ENCODE assay signal across 19 mouse cellular contexts in the genomic region with DNA sequence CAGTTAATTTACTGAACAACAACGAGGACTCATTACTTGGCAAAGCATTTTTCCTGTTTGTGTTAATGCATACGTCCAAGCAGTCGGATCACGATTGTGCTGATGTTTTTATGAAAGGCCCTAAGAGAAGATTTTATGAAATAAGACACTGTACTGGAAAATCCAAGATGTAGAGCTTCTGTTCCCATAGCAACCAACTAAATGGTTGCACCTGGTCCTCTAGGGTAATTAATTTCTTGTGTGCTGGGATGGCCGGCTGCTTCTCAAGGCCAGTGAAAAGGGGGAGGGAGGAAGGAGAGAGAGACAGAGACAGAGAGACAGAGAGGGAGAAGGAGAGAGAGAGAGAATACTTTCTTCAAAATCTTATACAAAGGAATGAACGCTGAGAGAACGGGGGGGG.
DNase-seq lines count a peak whose midpoint lies in the region; ATAC-seq and TF ChIP-seq lines count a peak whose summit lies in the region.
"Had no signal": no experiment of that assay in that cellular context is flagged by ENCODE, and none has a peak within 500 bp of the region (broad histone marks: within the 10 kb centered on the region; RNA-seq: fewer than 3 reads in every experiment).

No protein-coding gene starts in this region.

- no peak for TF ChIP-seq CTCF in forebrain, postnatal 0 days (IDR thresholded peaks at IDR 0.05; ENCODE audit: low read depth)

- no peaks in the 10 kb centered on the region for H3K4me1 ChIP-seq in forebrain, postnatal 0 days (ENCODE audit: insufficient read depth)
- no peaks in the 10 kb centered on the region for H3K4me1 ChIP-seq in forebrain, embryonic 16.5 days (replicated peaks; ENCODE audit: control insufficient read depth, insufficient read depth, low read length)
- H3K4me1 ChIP-seq in embryonic facial prominence, embryonic 10.5 days: peaks cover 22% of the 10 kb centered on the region
- H3K4me1 ChIP-seq: heart, embryonic 12.5 days had no signal

- H3K4me2 ChIP-seq in forebrain, postnatal 0 days (ENCODE audit: low read depth): no peak overlapping the region
- no peak overlapping the region for H3K4me2 ChIP-seq in forebrain, embryonic 16.5 days (ENCODE audit: low read length)
- H3K4me2 ChIP-seq: heart, embryonic 12.5 days had no signal

- no peaks in the 10 kb centered on the region for H3K9me3 ChIP-seq in forebrain, postnatal 0 days (ENCODE audit: low read length)
- H3K9me3 ChIP-seq in forebrain, embryonic 16.5 days (ENCODE audit: control insufficient read depth, low read length): no peaks in the 10 kb centered on the region
- no peaks in the 10 kb centered on the region for H3K9me3 ChIP-seq in embryonic facial prominence, embryonic 10.5 days
- H3K9me3 ChIP-seq: heart, embryonic 12.5 days had no signal

- no peaks in the 10 kb centered on the region for H3K36me3 ChIP-seq in forebrain, postnatal 0 days (ENCODE audit: insufficient read depth)
- no peaks in the 10 kb centered on the region for H3K36me3 ChIP-seq in forebrain, embryonic 16.5 days (ENCODE audit: control insufficient read depth, insufficient read depth)
- H3K36me3 ChIP-seq in embryonic facial prominence, embryonic 10.5 days (replicated peaks): no peaks in the 10 kb centered on the region
- H3K36me3 ChIP-seq: heart, embryonic 12.5 days had no signal

- no peak overlapping the region for H3K9ac ChIP-seq in forebrain, postnatal 0 days
- no peak overlapping the region for H3K9ac ChIP-seq in forebrain, embryonic 16.5 days (replicated peaks; ENCODE audit: low read depth, low read length)
- H3K9ac ChIP-seq: heart, embryonic 12.5 days had no signal

- intact Hi-C loops in left cerebral cortex, postnatal 4 days (cut with DNase I): no loop called here

- H3K4me3 ChIP-seq in forebrain, postnatal 0 days (ENCODE audit: low read depth, low read length): no peak overlapping the region
- H3K4me3 ChIP-seq in forebrain, embryonic 16.5 days (replicated peaks; ENCODE audit: low read length): no peak overlapping the region
- H3K4me3 ChIP-seq in embryonic facial prominence, embryonic 10.5 days: no peak overlapping the region
- H3K4me3 ChIP-seq: heart, embryonic 12.5 days had no signal

- no peak overlapping the region for H3K27ac ChIP-seq in forebrain, postnatal 0 days (ENCODE audit: low read depth, low read length)
- no peak overlapping the region for H3K27ac ChIP-seq in forebrain, embryonic 16.5 days (ENCODE audit: low read length)
- peak overlapping the region; percentile 61 for H3K27ac ChIP-seq in embryonic facial prominence, embryonic 10.5 days (replicated peaks)
- H3K27ac ChIP-seq: macrophage had no signal

- 0 out of 2 replicates have a peak, but pooled peaks have one; percentile 48 for ATAC-seq in forebrain, postnatal 0 days
- ATAC-seq in forebrain, embryonic 16.5 days: no peak

- 44% methylated on average over 7 of the region's 7 CpGs for WGBS in forebrain, postnatal 0 days
- 46% methylated on average over 7 of the region's 7 CpGs for WGBS in forebrain, embryonic 16.5 days
- 51% methylated on average over 7 of the region's 7 CpGs for WGBS in embryonic facial prominence, embryonic 10.5 days

- H3K27me3 ChIP-seq in forebrain, postnatal 0 days (ENCODE audit: insufficient read depth, low read length): no peaks in the 10 kb centered on the region
- H3K27me3 ChIP-seq in forebrain, embryonic 16.5 days (replicated peaks; ENCODE audit: control insufficient read depth, insufficient read depth, low read length): no peaks in the 10 kb centered on the region
- no peaks in the 10 kb centered on the region for H3K27me3 ChIP-seq in embryonic facial prominence, embryonic 10.5 days (replicated peaks; ENCODE audit: low read depth, poor library complexity, severe bottlenecking)
- H3K27me3 ChIP-seq: heart, embryonic 12.5 days had no signal

- no peak for DNase-seq in forebrain, postnatal 0 days
- peak; percentile 19 for DNase-seq in brain, adult 2 months (ENCODE audit: low read depth, low spot score)
- peak; percentile 68 for DNase-seq in embryonic facial prominence, embryonic 10.5 days (ENCODE audit: low spot score)
- DNase-seq in hindlimb bud, embryonic 11.5 days (ENCODE audit: extremely low spot score, low read depth, low spot score): peak; percentile 53
- DNase-seq in lung, postnatal 36 days: no peak
- no peak for DNase-seq in left cerebral cortex, postnatal 4 days
- DNase-seq in adrenal gland, postnatal 25 days: no peak
- DNase-seq: B cell, adult 2 months; cerebellum, adult 11-12 months; gastrocnemius, postnatal 14 days; heart, postnatal 36 days; kidney, adult 18-20 months; kidney, postnatal 25 days; liver; lung, adult 18-20 months; thymus, adult 2 months had no signal

Comparison
In these comparisons a context has a peak if more than half of its experiments do, and no peak if none do; other contexts are left out.
1. DNase-seq: peak in brain, adult 2 months (single experiment), embryonic facial prominence, embryonic 10.5 days (single experiment) and hindlimb bud, embryonic 11.5 days (single experiment); none in forebrain, postnatal 0 days (single experiment), lung, postnatal 36 days (single experiment), left cerebral cortex, postnatal 4 days (single experiment) and adrenal gland, postnatal 25 days (single experiment).